ENCODE assay signal across 8 mouse cellular contexts in the genomic region with DNA sequence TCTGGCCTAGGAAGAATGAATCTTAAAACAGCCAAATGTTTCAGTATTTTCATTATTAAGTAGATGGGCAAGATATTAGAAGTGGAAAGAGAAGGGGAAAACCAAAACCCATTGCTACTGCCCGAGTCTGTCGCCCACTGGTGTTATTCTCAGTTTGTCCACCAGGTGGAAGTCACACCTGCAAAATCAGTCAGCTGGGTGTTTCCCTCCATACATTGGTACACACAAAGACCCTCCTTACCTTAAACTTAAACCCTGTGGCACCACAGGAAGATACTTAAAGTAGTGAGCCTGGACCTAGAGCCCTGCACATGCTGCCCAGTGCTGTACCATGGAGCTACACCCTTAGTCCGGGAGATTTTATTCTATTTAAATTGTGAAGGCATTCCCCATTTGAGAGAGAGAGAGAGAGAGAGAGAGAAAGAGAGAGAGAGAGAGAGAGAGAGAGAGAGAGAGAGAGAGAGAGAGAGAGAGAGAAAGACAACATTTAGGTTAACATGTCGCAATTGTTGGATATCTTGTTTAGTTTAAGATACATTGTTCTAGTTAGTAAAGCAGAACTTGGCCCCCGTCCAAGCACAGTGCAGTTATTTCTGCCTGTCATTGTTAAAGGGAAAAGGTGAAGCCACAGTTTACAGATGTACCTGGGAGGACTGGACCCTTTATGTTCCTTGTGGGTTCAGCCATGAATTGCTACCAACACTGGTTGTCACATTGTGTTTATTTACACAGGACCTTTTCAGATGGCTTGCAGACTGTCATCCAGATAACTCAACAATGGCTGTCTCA. TPM values are rescaled to one million over a fixed set of nuclear protein-coding genes. Genes with fewer than 3 reads are reported as not detected.
DNase-seq lines count a peak whose midpoint lies in the region; ATAC-seq and TF ChIP-seq lines count a peak whose summit lies in the region.

No protein-coding gene starts in this region.

- DNase-seq in ovary, postnatal 36 days (ENCODE audit: low spot score): peak; percentile 61
- no peak for DNase-seq in ovary, postnatal 10 days (ENCODE audit: low spot score)
- DNase-seq in adrenal gland, postnatal 25 days: peak; percentile 60
- peak; percentile 81 for DNase-seq in embryonic facial prominence, embryonic 14.5 days (ENCODE audit: low spot score)
- peak; percentile 81 to 83 for DNase-seq in heart, postnatal 36 days
- peak; percentile 71 for DNase-seq in left cerebral cortex, postnatal 4 days
- peak; percentile 80 for DNase-seq in midbrain, postnatal 0 days (ENCODE audit: low spot score)
- peak; percentile 80 for DNase-seq in thymus, postnatal 0 days (ENCODE audit: low spot score)

- no peaks in the 10 kb centered on the region for H3K27me3 ChIP-seq in embryonic facial prominence, embryonic 14.5 days (replicated peaks; ENCODE audit: control insufficient read depth, insufficient read depth, low read length)
- no peaks in the 10 kb centered on the region for H3K27me3 ChIP-seq in midbrain, postnatal 0 days (ENCODE audit: insufficient read depth, low read length)

- H3K9me3 ChIP-seq in embryonic facial prominence, embryonic 14.5 days (ENCODE audit: control insufficient read depth, low read length): no peaks in the 10 kb centered on the region
- no peaks in the 10 kb centered on the region for H3K9me3 ChIP-seq in midbrain, postnatal 0 days (ENCODE audit: low read length)

- 30% methylated on average over 5 of the region's 5 CpGs for whole genome bisulfite sequencing in embryonic facial prominence, embryonic 14.5 days
- WGBS in midbrain, postnatal 0 days: 39% methylated on average over 5 of the region's 5 CpGs

- H3K4me3 ChIP-seq in embryonic facial prominence, embryonic 14.5 days (ENCODE audit: low read depth, low read length): no peak overlapping the region
- no peak overlapping the region for H3K4me3 ChIP-seq in midbrain, postnatal 0 days (ENCODE audit: low read depth, low read length)

- no peak overlapping the region for H3K27ac ChIP-seq in embryonic facial prominence, embryonic 14.5 days (replicated peaks; ENCODE audit: low read depth, low read length)
- no peak overlapping the region for H3K27ac ChIP-seq in midbrain, postnatal 0 days (ENCODE audit: low read depth, low read length)

- H3K4me2 ChIP-seq in embryonic facial prominence, embryonic 14.5 days (ENCODE audit: low read depth, low read length): no peak overlapping the region
- no peak overlapping the region for H3K4me2 ChIP-seq in midbrain, postnatal 0 days (ENCODE audit: low read depth, low read length, poor library complexity, severe bottlenecking)

- peaks cover 46% of the 10 kb centered on the region for H3K4me1 ChIP-seq in embryonic facial prominence, embryonic 14.5 days (ENCODE audit: control insufficient read depth, insufficient read depth, low read length)
- H3K4me1 ChIP-seq in midbrain, postnatal 0 days (ENCODE audit: insufficient read depth, low read length): no peaks in the 10 kb centered on the region

- H3K36me3 ChIP-seq in embryonic facial prominence, embryonic 14.5 days (ENCODE audit: control insufficient read depth, insufficient read depth, low read length): no peaks in the 10 kb centered on the region
- no peaks in the 10 kb centered on the region for H3K36me3 ChIP-seq in midbrain, postnatal 0 days (ENCODE audit: insufficient read depth, low read length)

- intact Hi-C loops in heart, postnatal 36 days (cut with DNase I): loop anchor here (1.0 to 5.0 kb wide), 5 partner anchors 42 to 418 kb away; no protein-coding TSS in a partner anchor
- intact Hi-C loops in left cerebral cortex, postnatal 4 days (cut with DNase I): loop anchor here (5.0 to 10.0 kb wide), 3 partner anchors 135 to 418 kb away; no protein-coding TSS in a partner anchor

- no peak overlapping the region for H3K9ac ChIP-seq in embryonic facial prominence, embryonic 14.5 days (ENCODE audit: low read depth, low read length)
- H3K9ac ChIP-seq in midbrain, postnatal 0 days (replicated peaks; ENCODE audit: low read length, poor library complexity, severe bottlenecking): no peak overlapping the region

- no peak for ATAC-seq in embryonic facial prominence, embryonic 14.5 days (ENCODE audit: low read depth)
- no peak for ATAC-seq in midbrain, postnatal 0 days (ENCODE audit: low FRiP score)

- TF ChIP-seq CTCF in midbrain, postnatal 0 days (IDR thresholded peaks at IDR 0.05): peak; percentile 92

RNA-seq across cellular contexts. Expression of a gene that starts 16.0 kb away (rescaled TPM):
- total RNA-seq in adrenal gland, postnatal 25 days (2021): 53.2 and 69.0 TPM in 2 replicates
- 13.3 and 13.4 TPM in 2 replicates for polyA plus RNA-seq in embryonic facial prominence, embryonic 14.5 days (2014; fragmentation: Nextera tagmentation; extraction: Ambion mirVana)
- total RNA-seq in heart, postnatal 36 days (2021): 10 to 100 TPM; 12.2 to 12.7 TPM
- total RNA-seq in left cerebral cortex, postnatal 4 days (2021): 1 to 10 TPM; 4.9 to 6.0 TPM
- 6.7 and 6.8 TPM in 2 replicates for total RNA-seq in midbrain, postnatal 0 days (2014; rRNA removed)
- 8.4 and 9.4 TPM in 2 replicates for polyA plus RNA-seq in midbrain, postnatal 0 days (2015; fragmentation: Nextera tagmentation; extraction: Ambion mirVana)
- polyA plus RNA-seq in thymus, postnatal 0 days (2015; fragmentation: Nextera tagmentation; extraction: Ambion mirVana): 19.6 and 31.3 TPM in 2 replicates

RNA-seq across cellular contexts. Expression of a gene that starts 16.2 kb away (rescaled TPM):
- 65.9 and 70.8 TPM in 2 replicates for total RNA-seq in adrenal gland, postnatal 25 days (2021)
- polyA plus RNA-seq in embryonic facial prominence, embryonic 14.5 days (2014; fragmentation: Nextera tagmentation; extraction: Ambion mirVana): 30.3 and 37.0 TPM in 2 replicates
- 10 to 100 TPM in 1 of 2 experiments, 1 to 10 TPM in 1; 9.3 to 12.3 TPM for total RNA-seq in heart, postnatal 36 days (2021)
- total RNA-seq in left cerebral cortex, postnatal 4 days (2021): 1 to 10 TPM; 9.5 to 10.0 TPM
- total RNA-seq in midbrain, postnatal 0 days (2014; rRNA removed): 21.9 and 28.7 TPM in 2 replicates
- 18.5 and 20.1 TPM in 2 replicates for polyA plus RNA-seq in midbrain, postnatal 0 days (2015; fragmentation: Nextera tagmentation; extraction: Ambion mirVana)
- polyA plus RNA-seq in thymus, postnatal 0 days (2015; fragmentation: Nextera tagmentation; extraction: Ambion mirVana): 21.2 and 23.2 TPM in 2 replicates

RNA-seq across cellular contexts. Expression of a gene that starts 16.4 kb away (rescaled TPM):
- 0.62 and 1.2 TPM in 2 replicates for total RNA-seq in adrenal gland, postnatal 25 days (2021)
- 0.47 and 0.84 TPM in 2 replicates for polyA plus RNA-seq in embryonic facial prominence, embryonic 14.5 days (2014; fragmentation: Nextera tagmentation; extraction: Ambion mirVana)
- total RNA-seq in heart, postnatal 36 days (2021): 1 to 10 TPM in 1 of 2 experiments, under 1 TPM in 1; 0.33 to 1.7 TPM
- total RNA-seq in left cerebral cortex, postnatal 4 days (2021): not detected
- not detected in 2 replicates for total RNA-seq in midbrain, postnatal 0 days (2014; rRNA removed)
- polyA plus RNA-seq in midbrain, postnatal 0 days (2015; fragmentation: Nextera tagmentation; extraction: Ambion mirVana): not detected in 2 replicates
- 2.6 and 3.2 TPM in 2 replicates for polyA plus RNA-seq in thymus, postnatal 0 days (2015; fragmentation: Nextera tagmentation; extraction: Ambion mirVana)
